Mouse (Mus musculus): ENCODE measurements around the gene Dusp1. TPM values are rescaled to one million over a fixed set of nuclear protein-coding genes. Genes with fewer than 3 reads are reported as not detected.

The Dusp1 gene
- polyA plus RNA-seq, 1 experiment from 2014 or later: 26.1 TPM

Small RNA genes lying within 50 kb of the gene (microRNA-seq; reads per million reads assigned to microRNA genes)
- not detected for gene Gm22420

Other genes starting within 250 kb of the Dusp1 start
- gene Neurl1b, start 147.3 kb downstream of the Dusp1 start, polyA plus RNA-seq (2016; fragmentation: Nextera tagmentation; extraction: Ambion mirVana): 0.05 and 0.10 TPM in 2 replicates
- 114 and 121 TPM in 2 replicates for gene Ergic1, start 639 bp downstream of the Dusp1 start, polyA plus RNA-seq (2016; fragmentation: Nextera tagmentation; extraction: Ambion mirVana)
- gene Atp6v0e, start 101.1 kb upstream of the Dusp1 start, polyA plus RNA-seq (2016; fragmentation: Nextera tagmentation; extraction: Ambion mirVana): 104 and 107 TPM in 2 replicates
- 1.7 and 2.9 TPM in 2 replicates for gene Crebrf, start 153.5 kb upstream of the Dusp1 start, polyA plus RNA-seq (2016; fragmentation: Nextera tagmentation; extraction: Ambion mirVana)
- gene Bnip1, start 218.9 kb upstream of the Dusp1 start, polyA plus RNA-seq (2016; fragmentation: Nextera tagmentation; extraction: Ambion mirVana): 46.0 and 46.9 TPM in 2 replicates